Mouse (Mus musculus) heart, embryonic 14.5 days (tissue): ENCODE data around the gene Lypd6b. TPM values are rescaled to one million over a fixed set of nuclear protein-coding genes. Genes with fewer than 3 reads are reported as not detected.

ENCODE experiments used
- ATAC-seq: fragments of 200-750 bp; cut with Nextera tagmentation; 2 replicates; pipeline ENCODE4 v1.8.0; 2017; ENCODE audit warnings: low read depth, moderate TSS enrichment; ENCODE audit not compliant: insufficient number of reproducible peaks, insufficient read depth, low FRiP score
- H3K27ac ChIP-seq, 2 experiments: fragments of 200-500 bp in 1 of 2; fragments of 300-500 bp in 1 of 2; sonication (generic) in 1 of 2; replicated peaks in 1 of 2; 2 replicates each; pipeline ENCODE4 v1.5.1; 2012 to 2014; ENCODE audit warnings: low read depth in 2 of 2, low read length in 2 of 2, control low read depth in 1 of 2, mild to moderate bottlenecking in 1 of 2, mixed read lengths in 1 of 2; ENCODE audit not compliant: control insufficient read depth in 1 of 2, insufficient read depth in 1 of 2
- H3K27me3 ChIP-seq: fragments of 300-500 bp; sonication (generic); 2 replicates; pipeline ENCODE4 v1.6.1; 2014; ENCODE audit warnings: mild to moderate bottlenecking, low read length, control low read depth; ENCODE audit not compliant: control insufficient read depth, insufficient read depth
- H3K36me3 ChIP-seq: fragments of 300-500 bp; sonication (generic); 2 replicates; pipeline ENCODE4 v1.6.1; 2014; ENCODE audit warnings: mild to moderate bottlenecking, control low read depth, low read length, mixed read lengths; ENCODE audit not compliant: control insufficient read depth, insufficient read depth
- H3K4me1 ChIP-seq, 2 experiments: fragments of 200-500 bp in 1 of 2; fragments of 300-500 bp in 1 of 2; sonication (generic) in 1 of 2; 2 replicates each; pipeline ENCODE4 v1.6.1; 2012 to 2014; ENCODE audit warnings: low read length in 2 of 2, control low read depth in 1 of 2, mixed read lengths in 1 of 2; ENCODE audit not compliant: control insufficient read depth in 2 of 2, insufficient read depth in 2 of 2
- H3K4me2 ChIP-seq: fragments of 300-500 bp; sonication (generic); 2 replicates; pipeline ENCODE4 v1.6.1; 2014; ENCODE audit warnings: mild to moderate bottlenecking, low read length
- H3K4me3 ChIP-seq, 2 experiments: fragments of 200-500 bp in 1 of 2; fragments of 300-500 bp in 1 of 2; sonication (generic) in 1 of 2; 2 replicates each; pipeline ENCODE4 v1.5.1; 2012 to 2014; ENCODE audit warnings: low read length in 2 of 2, mild to moderate bottlenecking in 2 of 2, control low read depth in 1 of 2, low read depth in 1 of 2, moderate library complexity in 1 of 2; ENCODE audit not compliant: control insufficient read depth in 1 of 2, insufficient read depth in 1 of 2
- H3K9ac ChIP-seq: fragments of 300-500 bp; sonication (generic); 2 replicates; pipeline ENCODE4 v1.6.1; 2014; ENCODE audit warnings: mild to moderate bottlenecking, low read length
- H3K9me3 ChIP-seq: fragments of 300-500 bp; sonication (generic); 2 replicates; pipeline ENCODE4 v1.6.1; 2016; ENCODE audit warnings: low read length, control low read depth; ENCODE audit not compliant: control insufficient read depth
- WGBS: fragments of 180-500 bp; shearing (Covaris S2); extraction: QIAGEN DNeasy Blood & Tissue Kit; methylation state at CpG from one replicate; pipeline ENCODE4 v1.1.7; 2014; 5-methylcytosine and 5-hydroxymethylcytosine counted together
- polyA plus RNA-seq: library from polyadenylated mRNA; unstranded; fragments of >200 nt; fragmentation: Nextera tagmentation; extraction: Ambion mirVana; gene quantifications from 2 replicates; pipeline ENCODE4 v1.2.1, GENCODE M21; 2014

Gene Lypd6b
- polyA plus RNA-seq, 1 experiment from 2014 or later = 2.3 TPM

DNA sequence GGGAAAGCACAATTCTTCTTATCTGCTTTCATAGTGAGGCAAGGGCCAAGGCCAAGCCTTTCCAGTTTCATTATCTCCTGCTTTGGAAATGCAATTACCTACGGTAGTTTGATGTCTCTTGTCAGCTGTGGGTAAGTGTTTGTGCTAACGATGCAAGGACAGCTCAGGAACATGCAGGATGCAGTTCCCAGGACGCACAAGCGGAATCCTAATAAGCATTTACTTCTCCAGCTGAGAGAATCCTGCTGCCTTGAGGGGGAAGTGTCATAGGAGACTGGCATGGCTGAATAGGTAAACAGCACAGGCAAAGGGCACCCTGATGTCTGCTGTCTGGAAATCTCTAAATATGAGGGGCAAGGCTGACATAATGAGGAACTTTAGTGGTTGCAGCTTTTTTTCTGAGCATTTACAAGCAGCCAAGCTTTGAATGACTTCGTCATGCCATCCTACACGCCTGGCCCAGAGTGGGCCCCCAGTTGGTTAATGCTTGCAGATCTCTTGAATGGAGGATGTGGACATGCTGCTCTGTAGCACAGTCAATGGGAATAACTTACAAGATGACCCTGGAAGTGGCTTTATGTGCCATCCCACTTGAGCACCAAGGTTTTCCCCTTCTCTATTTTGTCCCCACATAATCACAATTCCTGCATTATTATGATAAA, 165.3 kb downstream of the Lypd6b start:
- Histone ChIP-seq H3K4me1 (peaks cover 7 to 8% of the 10 kb centered on the region in 2 experiments; a peak in 3 of 4 replicates), H3K9ac (no peak overlapping the region), H3K4me3 (no peak overlapping the region), H3K36me3 (no peaks in the 10 kb centered on the region), H3K27ac (no peak overlapping the region), H3K9me3 (0 out of 2 replicates have a peak, but pooled peaks cover 5% of the 10 kb centered on the region), H3K4me2 (no peak overlapping the region), H3K27me3 (no peaks in the 10 kb centered on the region)
- ATAC-seq = no peak
- 48% methylated on average over 6 of the region's 6 CpGs for WGBS

DNA sequence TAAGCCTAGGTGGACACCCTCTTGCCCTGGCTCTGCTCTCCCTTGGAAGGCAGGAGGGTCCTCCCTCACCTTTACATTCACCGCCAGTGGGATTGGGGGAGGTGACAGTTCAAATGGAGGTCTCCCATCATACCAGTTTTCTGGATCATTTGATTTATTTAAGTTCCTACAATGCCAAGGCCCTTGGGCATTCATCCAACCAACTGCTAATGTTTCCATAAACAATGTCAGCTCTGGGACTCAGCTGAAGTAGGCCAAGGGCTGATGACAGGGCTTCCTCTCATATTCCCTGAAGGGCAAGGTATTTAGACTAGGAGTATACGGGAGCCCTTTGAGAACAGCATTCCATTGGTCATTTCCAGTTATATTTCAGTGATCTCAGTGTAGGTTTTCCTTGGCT, 170.0 kb downstream of the Lypd6b start:
- H3K9me3 ChIP-seq = no peaks in the 10 kb centered on the region
- no peak overlapping the region for H3K27ac ChIP-seq
- H3K4me3 ChIP-seq = no peak overlapping the region
- WGBS = 56% methylated on average over 2 of the region's 2 CpGs
- no peaks in the 10 kb centered on the region for H3K36me3 ChIP-seq
- H3K27me3 ChIP-seq = no peaks in the 10 kb centered on the region
- H3K4me1 ChIP-seq = peaks cover 0 to 5% of the 10 kb centered on the region in 2 experiments; a peak in 1 of 4 replicates
- no peak overlapping the region for H3K9ac ChIP-seq
- no peak for ATAC-seq
- no peak overlapping the region for H3K4me2 ChIP-seq

DNA sequence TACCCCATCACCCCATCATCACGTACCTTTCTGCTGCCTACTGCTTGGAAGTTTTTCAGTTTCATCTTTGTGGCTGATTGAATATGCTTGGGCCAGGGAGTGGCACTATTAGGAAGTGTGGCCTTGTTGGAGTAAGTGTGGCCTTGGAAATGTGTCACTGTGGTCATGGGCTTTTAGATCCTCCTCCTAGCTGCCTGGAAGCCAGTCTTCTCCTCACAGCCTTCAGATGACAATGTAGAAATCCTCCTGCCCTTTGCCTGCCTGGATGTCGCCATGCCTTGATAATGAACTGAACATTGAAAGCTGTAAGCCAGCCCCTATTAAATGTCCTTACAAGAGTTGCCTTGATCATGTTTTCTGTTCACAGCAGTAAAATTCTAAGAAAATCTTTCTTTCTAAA, 174.5 kb downstream of the Lypd6b start:
- Histone ChIP-seq H3K27me3 (no peaks in the 10 kb centered on the region), H3K4me1 (no peaks in the 10 kb centered on the region), H3K4me3 (no peak overlapping the region), H3K27ac (no peak overlapping the region), H3K9ac (no peak overlapping the region), H3K36me3 (no peaks in the 10 kb centered on the region), H3K4me2 (no peak overlapping the region), H3K9me3 (no peaks in the 10 kb centered on the region)
- ATAC-seq = no peak
- 79% methylated on average over 2 of the region's 2 CpGs for WGBS

DNA sequence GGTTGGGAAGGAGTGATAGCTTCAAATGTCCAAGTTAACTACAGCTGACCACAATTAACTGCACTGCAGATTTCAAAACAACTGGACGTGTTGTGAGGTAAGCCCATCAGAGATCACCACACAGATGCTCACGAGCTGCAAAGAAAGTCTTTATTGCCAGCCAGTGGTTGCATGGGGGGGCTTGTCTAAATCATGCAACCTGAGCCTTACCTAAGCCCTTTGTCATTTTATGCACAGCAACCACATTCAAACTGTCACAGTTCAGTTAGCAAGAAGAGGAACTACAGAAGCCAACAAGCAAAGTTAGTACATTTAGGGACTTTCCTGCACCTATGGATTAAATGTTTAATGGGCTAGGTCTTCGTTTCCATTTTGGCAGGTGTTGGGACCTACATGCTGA, 177.4 kb downstream of the Lypd6b start:
- Histone ChIP-seq H3K9me3 (no peaks in the 10 kb centered on the region), H3K27ac (no peak overlapping the region), H3K4me1 (no peaks in the 10 kb centered on the region), H3K4me2 (no peak overlapping the region), H3K9ac (no peak overlapping the region), H3K36me3 (no peaks in the 10 kb centered on the region), H3K27me3 (no peaks in the 10 kb centered on the region), H3K4me3 (no peak overlapping the region)
- ATAC-seq = no peak
- 82% methylated on average over 3 of the region's 3 CpGs for WGBS

DNA sequence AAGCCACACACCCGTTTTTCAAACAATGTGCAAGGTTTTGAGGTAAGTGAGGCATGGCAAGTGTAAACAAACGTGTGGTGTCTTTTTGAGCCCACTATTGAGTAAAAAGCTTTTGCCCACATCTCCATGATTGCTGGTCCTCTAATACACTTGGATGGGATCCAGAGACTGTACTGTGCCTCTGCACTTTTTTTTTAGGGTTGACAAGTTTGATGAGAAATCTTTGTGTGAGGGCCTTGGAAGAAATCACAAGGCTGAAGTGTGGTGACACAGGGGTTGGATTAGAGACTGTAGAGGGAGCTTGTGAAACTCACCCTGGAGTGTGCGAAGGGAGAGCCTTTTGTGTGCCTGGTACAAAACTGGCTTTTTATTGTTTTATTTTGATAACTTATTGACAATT, 180.3 kb downstream of the Lypd6b start:
- Histone ChIP-seq H3K27me3 (no peaks in the 10 kb centered on the region), H3K27ac (no peak overlapping the region), H3K36me3 (no peaks in the 10 kb centered on the region), H3K4me2 (no peak overlapping the region), H3K4me3 (no peak overlapping the region), H3K9me3 (no peaks in the 10 kb centered on the region; the same call in 1 of the 2 replicates), H3K9ac (no peak overlapping the region), H3K4me1 (no peaks in the 10 kb centered on the region)
- WGBS = 69% methylated on average over 3 of the region's 3 CpGs
- no peak for ATAC-seq

DNA sequence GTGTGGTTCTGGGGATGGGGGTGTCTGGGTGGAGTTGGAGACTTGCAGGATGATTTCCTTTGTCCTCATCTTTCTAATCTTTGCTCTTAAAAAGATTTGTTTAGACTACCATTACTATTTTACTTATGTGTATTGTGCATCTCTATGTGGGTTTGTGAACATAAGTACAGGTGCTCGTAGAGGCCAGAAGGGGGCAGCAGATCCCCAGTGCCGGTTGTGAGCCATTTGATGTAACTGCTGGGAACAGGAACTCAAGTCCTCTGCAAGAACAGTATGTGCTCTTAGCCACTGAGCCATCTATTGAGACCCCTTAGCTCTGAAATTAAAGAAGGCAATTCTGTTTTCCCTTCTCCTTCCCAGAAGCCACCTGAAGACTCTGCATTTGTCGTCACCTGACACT, 183.5 kb downstream of the Lypd6b start:
- H3K36me3 ChIP-seq = no peaks in the 10 kb centered on the region
- no peak overlapping the region for H3K9ac ChIP-seq
- H3K9me3 ChIP-seq = no peaks in the 10 kb centered on the region; the same call in 1 of the 2 replicates
- H3K4me1 ChIP-seq = peaks cover 0 to 3% of the 10 kb centered on the region in 2 experiments; a peak in 1 of 4 replicates
- ATAC-seq = no peak
- 93% methylated on average over 3 of the region's 3 CpGs for WGBS
- H3K4me2 ChIP-seq = no peak overlapping the region
- no peak overlapping the region for H3K27ac ChIP-seq
- no peaks in the 10 kb centered on the region for H3K27me3 ChIP-seq
- H3K4me3 ChIP-seq = no peak overlapping the region

DNA sequence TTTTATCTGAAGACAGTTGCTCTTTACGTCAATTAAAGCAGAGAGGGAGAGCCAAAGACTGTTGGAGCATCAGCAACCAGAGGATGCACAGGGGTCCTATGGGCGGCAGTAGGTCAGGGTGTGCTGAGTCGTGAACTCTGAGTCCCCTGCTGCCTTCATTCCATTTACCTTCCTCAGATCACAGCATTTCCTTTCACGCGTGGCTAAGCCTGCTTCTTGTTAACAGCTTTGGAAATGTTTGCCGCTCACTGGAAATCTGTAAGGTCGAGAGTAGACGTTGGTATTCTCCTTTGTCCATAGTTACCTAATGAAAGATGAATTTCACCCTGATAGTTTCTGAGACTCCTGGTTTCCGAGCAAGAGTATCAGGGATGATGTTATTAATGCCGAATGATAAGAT, 191.1 kb downstream of the Lypd6b start:
- no peak overlapping the region for H3K27ac ChIP-seq
- no peak for ATAC-seq
- whole genome bisulfite sequencing = 62% methylated on average over 10 of the region's 10 CpGs
- no peak overlapping the region for H3K9ac ChIP-seq
- no peaks in the 10 kb centered on the region for H3K27me3 ChIP-seq
- H3K9me3 ChIP-seq = no peaks in the 10 kb centered on the region
- H3K4me3 ChIP-seq = no peak overlapping the region
- H3K4me1 ChIP-seq = peaks cover 0 to 3% of the 10 kb centered on the region in 2 experiments; a peak in 1 of 4 replicates
- H3K4me2 ChIP-seq = no peak overlapping the region
- H3K36me3 ChIP-seq = no peaks in the 10 kb centered on the region

DNA sequence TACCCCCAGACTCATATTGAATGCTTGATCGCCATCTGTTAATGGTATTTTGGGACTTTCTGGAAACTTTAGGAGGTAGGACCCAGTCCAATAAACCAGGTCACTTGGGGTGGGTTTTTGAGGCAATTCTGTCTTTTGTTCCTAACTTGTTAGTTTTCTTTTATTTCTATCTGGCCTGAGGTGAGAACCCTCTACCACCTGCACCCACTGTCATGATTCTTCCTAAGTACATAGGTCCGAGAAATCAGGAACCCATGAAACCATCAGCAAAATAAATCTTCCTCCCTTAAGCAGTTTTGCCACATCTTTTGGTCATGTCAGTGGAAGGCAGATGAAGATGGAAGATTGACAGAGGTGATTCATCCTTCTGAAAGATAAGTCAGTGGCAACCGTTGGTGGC, 192.5 kb downstream of the Lypd6b start:
- Histone ChIP-seq H3K9me3 (no peaks in the 10 kb centered on the region), H3K4me1 (no peaks in the 10 kb centered on the region), H3K9ac (no peak overlapping the region), H3K36me3 (no peaks in the 10 kb centered on the region), H3K4me2 (no peak overlapping the region), H3K4me3 (no peak overlapping the region), H3K27me3 (no peaks in the 10 kb centered on the region), H3K27ac (no peak overlapping the region)
- 79% methylated on average over 3 of the region's 3 CpGs for WGBS
- ATAC-seq = no peak
